Mouse (Mus musculus): ENCODE measurements around the gene Numbl.
A peak's percentile ranks its signal among the peaks of the same experiment; 100 is the strongest.

The Numbl gene

DNA sequence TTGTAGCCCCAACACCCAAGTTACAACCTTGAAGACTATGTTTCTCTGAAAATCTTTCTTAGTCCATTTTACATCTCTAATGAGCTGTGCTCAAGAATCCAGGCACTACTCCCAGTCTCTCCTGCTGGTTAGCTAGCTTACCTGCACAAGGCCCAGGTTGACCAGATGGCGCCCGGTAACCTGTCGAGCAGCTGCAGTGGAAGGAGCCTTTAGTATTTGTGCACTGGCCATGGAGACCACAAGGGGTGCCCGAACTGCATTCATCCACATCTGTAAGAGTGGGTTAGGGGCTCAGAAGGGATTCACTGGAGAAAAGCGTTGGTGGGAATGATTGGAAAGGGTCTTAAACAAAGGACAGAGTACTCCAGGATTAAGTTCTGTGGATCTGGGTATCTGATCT lies 64.8 kb downstream of the Numbl start:
- TF ChIP-seq GATA4 (IDR thresholded peaks at IDR 0.05; ENCODE audit: insufficient replicate concordance, low read length): no peak

DNA sequence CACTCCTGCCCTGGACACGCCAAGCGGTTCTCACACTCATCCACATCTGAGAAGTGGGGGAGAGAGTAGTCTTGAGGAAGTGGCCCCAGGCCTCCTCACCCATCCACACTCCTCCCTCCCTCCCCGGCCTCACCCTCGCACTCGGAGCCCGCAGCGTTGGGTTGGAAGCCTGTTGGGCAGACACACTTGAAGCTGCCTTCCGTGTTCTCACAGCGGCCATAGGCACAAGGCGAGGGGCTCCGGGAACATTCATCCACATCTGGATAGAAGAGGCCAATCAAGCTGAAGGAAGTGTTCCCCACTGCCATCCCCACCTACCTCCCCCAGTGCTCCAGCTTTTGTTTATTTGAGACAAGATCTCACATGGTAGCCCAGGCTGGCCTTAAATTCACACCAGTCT lies 65.9 kb downstream of the Numbl start:
- no peak for TF ChIP-seq GATA4 (IDR thresholded peaks at IDR 0.05; ENCODE audit: insufficient replicate concordance, low read length)

DNA sequence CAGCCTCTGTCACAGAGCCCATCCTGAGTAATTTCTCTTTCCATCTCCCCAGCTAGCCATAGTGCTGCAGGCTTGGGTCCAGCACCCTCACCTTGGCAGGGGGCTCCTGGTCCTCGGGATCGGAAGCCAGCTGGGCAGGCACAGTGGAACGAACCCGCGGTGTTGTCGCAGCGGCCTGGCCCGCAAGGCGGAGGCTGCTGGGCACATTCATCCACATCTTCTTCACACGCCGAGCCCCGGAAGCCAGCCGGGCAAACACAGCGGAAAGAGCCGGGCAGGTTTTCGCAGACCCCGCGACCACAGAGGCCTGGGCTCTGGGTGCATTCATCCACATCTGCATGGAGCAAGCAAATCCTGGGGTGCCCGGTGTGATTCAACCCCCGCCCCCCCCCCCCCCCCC lies 66.7 kb downstream of the Numbl start:
- no peak for TF ChIP-seq GATA4 (IDR thresholded peaks at IDR 0.05; ENCODE audit: insufficient replicate concordance, low read length)

DNA sequence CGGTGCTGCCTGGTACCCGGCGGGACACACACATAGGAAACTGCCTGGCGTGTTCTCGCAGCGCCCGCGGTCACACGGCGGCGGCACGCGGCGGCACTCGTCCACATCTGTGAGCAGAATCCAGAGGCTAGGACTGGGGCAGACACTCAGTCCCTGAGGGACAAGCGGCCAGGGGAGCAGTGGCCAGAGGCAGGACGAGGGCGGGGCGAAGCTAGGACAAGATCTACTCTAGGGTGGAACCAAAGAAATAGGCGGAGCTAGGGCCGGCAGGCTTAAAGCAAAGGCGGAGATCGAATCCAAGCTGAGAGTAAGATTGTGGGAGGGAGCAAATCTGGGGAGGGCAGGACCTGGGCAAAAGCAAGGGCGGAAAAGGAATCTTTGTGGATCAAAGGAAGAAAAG lies 67.5 kb downstream of the Numbl start:
- no peak for TF ChIP-seq GATA4 (IDR thresholded peaks at IDR 0.05; ENCODE audit: insufficient replicate concordance, low read length)

DNA sequence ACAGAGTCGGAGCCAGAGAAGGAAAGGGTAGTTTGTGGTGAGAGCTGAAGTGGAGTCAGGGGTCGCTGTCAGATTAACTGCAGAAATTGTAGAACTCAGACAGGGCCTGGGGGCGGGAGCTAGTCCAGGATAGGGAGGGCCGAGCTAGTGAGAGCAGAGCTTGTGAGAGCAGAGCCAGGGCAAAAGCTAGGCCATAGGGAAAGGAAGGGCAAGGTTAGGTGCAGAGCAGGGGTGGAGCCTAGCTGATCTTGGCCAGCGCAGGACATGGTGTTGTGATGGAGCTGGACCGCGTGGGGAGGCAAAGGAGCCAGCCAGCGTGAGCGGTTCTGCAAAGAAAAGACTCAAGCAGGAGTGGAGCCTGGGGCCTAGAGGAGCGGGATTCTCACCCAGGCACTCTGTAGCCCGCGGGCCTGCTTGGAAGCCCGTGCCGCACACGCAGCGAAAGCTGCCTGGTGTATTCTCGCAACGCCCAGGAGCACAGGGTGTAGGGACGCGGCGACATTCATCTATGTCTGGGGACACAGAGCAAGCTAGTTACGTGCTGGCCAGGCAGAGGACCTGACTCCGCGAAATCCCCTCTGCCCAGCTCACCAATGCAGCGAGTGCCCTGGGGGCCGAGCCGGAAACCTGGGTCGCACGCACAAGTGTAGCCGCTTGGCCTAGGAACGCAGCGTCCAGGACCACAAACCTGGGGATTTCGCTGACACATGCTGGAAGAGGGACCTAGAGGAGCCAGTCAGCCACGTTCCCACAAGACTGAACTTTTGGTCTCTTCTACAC lies 68.1 kb downstream of the Numbl start:
- TF ChIP-seq GATA4 (IDR thresholded peaks at IDR 0.05; ENCODE audit: insufficient replicate concordance, low read length): no peak

DNA sequence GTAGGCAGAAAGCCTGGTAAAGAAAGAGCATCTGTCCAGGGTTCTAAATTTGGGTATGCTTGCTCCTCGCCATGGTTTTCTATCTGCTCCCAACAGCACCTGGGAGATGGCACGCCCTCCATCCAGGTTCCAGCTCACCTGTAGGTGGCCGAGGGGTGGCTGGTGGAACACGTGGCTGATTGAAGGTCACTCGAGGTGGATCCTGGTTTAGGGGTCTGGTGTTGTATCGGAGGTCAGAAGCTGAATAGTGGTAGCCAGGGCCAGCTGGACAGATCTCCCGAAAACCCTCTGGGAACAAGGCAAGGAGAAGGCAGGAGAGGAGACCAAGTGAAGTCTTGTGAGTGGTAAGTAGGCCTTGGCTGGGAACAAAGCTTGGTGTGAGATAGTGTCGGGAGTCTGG lies 69.3 kb downstream of the Numbl start:
- no peak for TF ChIP-seq GATA4 (IDR thresholded peaks at IDR 0.05; ENCODE audit: insufficient replicate concordance, low read length)

DNA sequence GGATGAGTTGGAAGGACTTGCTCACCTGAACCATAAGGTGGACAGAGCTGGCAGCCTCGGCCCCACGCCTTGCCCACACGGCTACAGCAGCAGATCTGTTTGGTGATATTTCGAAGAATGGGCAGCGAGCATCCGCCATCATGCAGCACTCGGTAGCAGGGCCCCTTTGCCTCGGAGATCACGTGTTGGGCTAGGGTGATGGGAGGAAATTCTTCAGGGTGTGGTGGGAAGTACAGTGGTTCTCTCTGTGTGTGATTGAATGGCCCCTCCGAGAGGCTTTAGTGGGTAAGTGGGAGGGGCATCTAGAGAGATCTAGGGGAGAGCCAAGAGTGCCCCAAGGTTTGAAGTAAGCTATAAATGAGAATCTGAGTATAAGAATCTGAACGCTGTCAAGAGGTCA lies 69.9 kb downstream of the Numbl start:
- TF ChIP-seq GATA4 (IDR thresholded peaks at IDR 0.05; ENCODE audit: insufficient replicate concordance, low read length): no peak

DNA sequence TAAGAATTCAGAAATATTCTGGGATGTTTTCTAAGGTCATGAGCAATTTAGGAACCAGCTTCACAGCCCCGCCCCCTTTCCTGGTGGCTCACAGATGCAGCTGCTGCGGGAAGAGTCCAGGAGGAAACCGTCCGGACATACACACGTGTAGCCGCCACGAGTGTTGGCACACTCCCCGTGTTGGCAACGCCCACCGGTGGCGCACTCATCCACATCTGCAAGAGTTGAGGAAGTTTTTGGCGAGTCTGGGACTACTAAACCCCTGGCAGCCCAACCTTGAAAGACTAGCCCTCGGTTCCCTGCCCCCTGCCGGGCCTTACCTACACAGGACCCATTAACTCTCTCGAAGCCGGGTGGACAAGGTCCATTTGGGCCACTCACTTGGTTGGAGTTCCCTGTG lies 70.4 kb downstream of the Numbl start:
- TF ChIP-seq GATA4 (IDR thresholded peaks at IDR 0.05; ENCODE audit: insufficient replicate concordance, low read length): no peak

DNA sequence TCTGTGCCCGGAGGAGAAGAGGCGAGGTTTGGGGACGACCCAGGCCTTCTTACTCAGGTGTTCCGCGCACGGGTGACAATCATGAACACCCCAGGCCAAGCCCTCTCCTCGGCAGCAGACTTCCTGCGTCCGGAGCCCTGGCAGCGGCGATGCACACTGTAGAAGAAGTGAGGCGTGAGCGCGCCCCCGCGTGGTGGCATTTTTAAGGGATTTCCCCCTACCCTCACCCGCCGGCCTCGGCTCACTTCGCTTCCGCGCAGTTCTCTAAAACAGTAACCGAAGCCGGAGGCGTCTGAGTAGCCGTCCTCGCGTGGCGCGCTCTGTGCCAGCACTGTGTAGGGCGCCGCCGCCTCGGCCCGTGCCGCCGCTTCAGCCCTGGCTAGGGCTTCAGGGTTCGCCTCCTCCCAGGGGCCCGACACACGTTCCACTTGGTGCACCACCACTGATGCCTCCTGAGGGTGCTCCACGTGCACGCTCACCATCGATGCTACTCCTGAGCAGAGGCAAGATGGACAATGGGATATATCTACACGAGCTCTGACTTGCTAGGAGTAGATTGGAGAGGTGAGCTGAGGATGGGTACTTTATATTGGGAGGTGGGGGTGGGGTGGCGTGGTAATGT lies 71.2 kb downstream of the Numbl start:
- TF ChIP-seq GATA4 (IDR thresholded peaks at IDR 0.05; ENCODE audit: insufficient replicate concordance, low read length): no peak

DNA sequence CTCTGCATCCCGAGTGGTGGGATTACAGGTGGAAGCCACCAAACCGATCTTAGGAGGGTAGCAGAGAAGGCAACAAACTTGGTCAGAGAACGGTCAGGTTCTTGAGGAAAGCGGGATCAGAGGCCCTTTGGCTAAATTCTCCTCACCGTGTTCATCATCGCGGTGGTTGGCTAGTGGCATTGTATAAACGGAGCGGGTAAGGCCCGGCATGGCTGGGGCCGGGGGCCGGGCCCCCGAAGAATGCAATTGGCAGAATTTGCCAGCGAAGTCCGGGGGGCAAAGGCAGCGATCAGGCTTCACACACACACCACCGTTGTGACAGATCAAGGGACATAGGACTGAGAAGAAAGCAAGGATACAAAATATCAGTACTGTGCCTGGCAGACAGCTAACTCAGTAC lies 71.7 kb downstream of the Numbl start:
- TF ChIP-seq GATA4 (IDR thresholded peaks at IDR 0.05; ENCODE audit: insufficient replicate concordance, low read length): no peak

DNA sequence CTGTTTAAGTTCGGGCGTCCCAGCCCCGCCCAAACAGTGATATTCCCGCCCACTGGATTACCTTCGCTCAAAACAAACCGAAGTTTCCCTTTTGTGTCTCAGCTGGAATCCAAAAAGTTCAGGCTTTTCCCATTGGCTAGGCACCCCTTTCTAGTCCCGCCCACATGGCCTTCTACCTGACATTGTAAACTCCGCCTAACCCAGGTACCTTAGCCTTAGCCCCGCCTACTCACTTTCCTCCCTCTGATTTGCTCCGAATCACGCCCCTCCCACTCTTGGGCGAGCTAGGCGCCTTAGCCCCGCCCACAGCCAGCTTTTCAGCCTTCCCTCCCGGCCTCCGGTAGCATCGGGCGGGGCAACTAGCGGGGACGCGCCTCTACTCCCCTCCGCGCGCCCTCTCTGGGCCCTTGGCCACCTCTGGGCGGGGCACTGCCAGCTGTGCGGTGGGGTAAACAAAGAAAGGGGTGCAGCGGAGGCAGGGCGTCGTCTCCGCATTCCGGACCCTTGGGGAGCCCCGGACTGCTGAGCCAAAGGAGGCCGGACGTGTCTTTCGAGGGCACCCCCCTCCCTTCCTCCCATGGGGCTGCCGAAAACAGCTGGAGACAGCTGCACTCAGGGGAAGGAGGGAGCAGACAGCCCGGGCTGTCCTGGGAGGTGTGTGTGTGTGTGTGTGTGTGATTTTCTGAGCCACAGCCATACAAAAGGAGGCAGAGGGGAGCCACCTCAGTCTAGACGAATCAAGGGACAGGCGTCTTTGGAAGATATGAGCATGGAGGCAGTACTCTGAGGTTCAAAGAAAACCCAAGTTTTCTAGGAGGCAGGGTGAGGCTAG lies 72.7 kb downstream of the Numbl start:
- TF ChIP-seq GATA4 (IDR thresholded peaks at IDR 0.05; ENCODE audit: insufficient replicate concordance, low read length): peak; percentile 10; the same call in 1 of the 2 replicates

DNA sequence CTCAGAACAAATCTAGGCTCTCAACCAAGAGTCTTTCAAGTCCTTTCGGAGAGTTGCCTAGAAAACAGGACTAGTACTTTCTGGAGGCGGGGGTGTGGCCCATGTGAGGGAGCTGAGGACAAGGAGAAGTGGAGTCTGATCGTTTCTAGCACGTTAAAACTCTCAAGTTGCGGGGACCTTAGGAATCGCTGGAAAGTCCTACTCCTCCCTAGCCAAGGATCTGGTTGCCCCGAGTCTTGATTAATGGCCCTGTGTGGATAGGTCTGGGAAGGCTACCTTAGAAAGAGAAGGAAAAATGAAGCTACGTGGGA lies 73.3 kb downstream of the Numbl start:
- TF ChIP-seq GATA4 (IDR thresholded peaks at IDR 0.05; ENCODE audit: insufficient replicate concordance, low read length): no peak

Measured in liver, adult (tissue).